In genomic region chr9:107553541-107554318, GRCm38 (mm10) we compare ENCODE assay signal across 8 mouse cellular contexts. TPM values are rescaled to one million over a fixed set of nuclear protein-coding genes. Genes with fewer than 3 reads are reported as not detected.
DNase-seq lines count a peak whose midpoint lies in the region; ATAC-seq and TF ChIP-seq lines count a peak whose summit lies in the region.

No protein-coding gene starts in this region.

- peak overlapping the region; percentile 96 for H3K4me2 ChIP-seq in heart, embryonic 14.5 days (ENCODE audit: low read length)
- peak overlapping the region; percentile 98 for H3K4me2 ChIP-seq in limb, embryonic 14.5 days (replicated peaks; ENCODE audit: low read depth, low read length, severe bottlenecking)
- H3K4me2 ChIP-seq in neural tube, embryonic 14.5 days (ENCODE audit: low read depth, low read length): peak overlapping the region; percentile 96

- H3K27me3 ChIP-seq in heart, embryonic 14.5 days (ENCODE audit: control insufficient read depth, insufficient read depth, low read length): peaks cover 12% of the 10 kb centered on the region
- H3K27me3 ChIP-seq in limb, embryonic 14.5 days (ENCODE audit: control insufficient read depth, insufficient read depth, low read length): no peaks in the 10 kb centered on the region
- peaks cover 24% of the 10 kb centered on the region for H3K27me3 ChIP-seq in neural tube, embryonic 14.5 days (ENCODE audit: control insufficient read depth, insufficient read depth, low read length)

- peaks cover 19% of the 10 kb centered on the region for H3K4me1 ChIP-seq in lung, adult 2 months (ENCODE audit: control insufficient read depth, insufficient read depth, low read length)
- peaks cover 12% of the 10 kb centered on the region for H3K4me1 ChIP-seq in brown adipose tissue, adult 24 weeks (ENCODE audit: control insufficient read depth, insufficient read depth, insufficient read length, low read length)
- peaks cover 22 to 43% of the 10 kb centered on the region in 2 experiments for H3K4me1 ChIP-seq in heart, embryonic 14.5 days (ENCODE audit: control insufficient read depth in 2 of 2, insufficient read depth in 2 of 2, low read length in 2 of 2)
- H3K4me1 ChIP-seq in limb, embryonic 14.5 days (ENCODE audit: control insufficient read depth, insufficient read depth, low read length): peaks cover 44% of the 10 kb centered on the region
- H3K4me1 ChIP-seq in neural tube, embryonic 14.5 days (ENCODE audit: control insufficient read depth, insufficient read depth, low read length): peaks cover 17% of the 10 kb centered on the region

- TF ChIP-seq POLR2A in lung, adult 2 months (IDR thresholded peaks at IDR 0.05; ENCODE audit: borderline replicate concordance, extremely low read depth, low read depth, low read length): no peak
- TF ChIP-seq POLR2A in limb, embryonic 14.5 days (IDR thresholded peaks at IDR 0.05; ENCODE audit: borderline replicate concordance, extremely low read depth, insufficient read depth, insufficient read length): no peak

- peak overlapping the region; percentile 54 for H3K4me3 ChIP-seq in lung, adult 2 months (replicated peaks; ENCODE audit: extremely low read depth, low read depth, low read length)
- peak overlapping the region; percentile 55 for H3K4me3 ChIP-seq in brown adipose tissue, adult 24 weeks (ENCODE audit: insufficient read depth, low read depth, low read length)
- H3K4me3 ChIP-seq in heart, embryonic 14.5 days (ENCODE audit: control insufficient read depth in 1 of 2, insufficient read depth in 1 of 2, low read depth in 1 of 2, low read length in 2 of 2): peak overlapping the region; percentile 59 to 79
- H3K4me3 ChIP-seq in limb, embryonic 14.5 days (replicated peaks; ENCODE audit: low read length): peak overlapping the region; percentile 85
- H3K4me3 ChIP-seq in neural tube, embryonic 14.5 days (ENCODE audit: low read depth, low read length): peak overlapping the region; percentile 72

- H3K36me3 ChIP-seq in heart, embryonic 14.5 days (ENCODE audit: control insufficient read depth, insufficient read depth, low read length): peaks cover 24% of the 10 kb centered on the region
- H3K36me3 ChIP-seq in limb, embryonic 14.5 days (ENCODE audit: control insufficient read depth, insufficient read depth, low read length): peaks cover 29% of the 10 kb centered on the region
- peaks cover 12% of the 10 kb centered on the region for H3K36me3 ChIP-seq in neural tube, embryonic 14.5 days (ENCODE audit: control insufficient read depth, insufficient read depth, low read length)

- DNase-seq in lung, adult 2 months: peak; percentile 53
- no peak for DNase-seq in lung, postnatal 36 days
- DNase-seq in limb, embryonic 14.5 days (ENCODE audit: low spot score): no peak
- no peak for DNase-seq in urinary bladder, postnatal 10 days (ENCODE audit: low spot score)
- DNase-seq in right cerebral cortex, postnatal 4 days: no peak

- 7% methylated on average over 37 of the region's 37 CpGs for WGBS in lung, adult 2 months
- WGBS in heart, embryonic 14.5 days: 9% methylated on average over 36 of the region's 37 CpGs
- 7% methylated on average over 37 of the region's 37 CpGs for WGBS in limb, embryonic 14.5 days
- WGBS in neural tube, embryonic 14.5 days: 3% methylated on average over 37 of the region's 37 CpGs

- TF ChIP-seq CTCF in lung, adult 2 months (IDR thresholded peaks at IDR 0.05; ENCODE audit: insufficient read depth, low read length): no peak

- ATAC-seq in heart, embryonic 14.5 days (ENCODE audit: insufficient number of reproducible peaks, insufficient read depth, low FRiP score, low read depth): peak; percentile 22
- ATAC-seq in limb, embryonic 14.5 days (ENCODE audit: low FRiP score, low read depth): peak; percentile 18
- ATAC-seq in neural tube, embryonic 14.5 days (ENCODE audit: low read depth): peak; percentile 78

- H3K9me3 ChIP-seq in heart, embryonic 14.5 days (ENCODE audit: control insufficient read depth, low read length): no peaks in the 10 kb centered on the region
- H3K9me3 ChIP-seq in limb, embryonic 14.5 days (ENCODE audit: control insufficient read depth, low read length): no peaks in the 10 kb centered on the region
- no peaks in the 10 kb centered on the region for H3K9me3 ChIP-seq in neural tube, embryonic 14.5 days (ENCODE audit: control insufficient read depth, low read length)

- H3K27ac ChIP-seq in brown adipose tissue, adult 24 weeks (replicated peaks; ENCODE audit: low read depth, low read length): peak overlapping the region; percentile 49
- peak overlapping the region; percentile 61 to 80 for H3K27ac ChIP-seq in heart, embryonic 14.5 days (replicated peaks in 1 of 2; ENCODE audit: control insufficient read depth in 1 of 2, insufficient read depth in 1 of 2, low read depth in 2 of 2, low read length in 2 of 2)
- H3K27ac ChIP-seq in limb, embryonic 14.5 days (replicated peaks; ENCODE audit: low read depth, low read length): peak overlapping the region; percentile 79
- peak overlapping the region; percentile 81 for H3K27ac ChIP-seq in neural tube, embryonic 14.5 days (ENCODE audit: low read depth, low read length)

- H3K9ac ChIP-seq in heart, embryonic 14.5 days (ENCODE audit: low read length): peak overlapping the region; percentile 82
- peak overlapping the region; percentile 60 for H3K9ac ChIP-seq in limb, embryonic 14.5 days (ENCODE audit: low read depth, low read length, severe bottlenecking)
- peak overlapping the region; percentile 72 for H3K9ac ChIP-seq in neural tube, embryonic 14.5 days (replicated peaks; ENCODE audit: low read depth, low read length)

RNA-seq across cellular contexts. Expression of gene Rassf1, which starts 2.4 kb away (rescaled TPM):
- 43.7 and 45.5 TPM in 2 replicates for polyA plus RNA-seq in lung, adult 2 months (2012; rRNA removed)
- polyA plus RNA-seq in brown adipose tissue, adult 24 weeks (2012; ENCODE audit: insufficient read depth, insufficient read length, missing spikeins): 10.9 and 15.2 TPM in 2 replicates
- polyA plus RNA-seq in heart, embryonic 14.5 days (2014; fragmentation: Nextera tagmentation; extraction: Ambion mirVana): 42.5 and 47.7 TPM in 2 replicates
- 74.7 and 78.4 TPM in 2 replicates for polyA plus RNA-seq in limb, embryonic 14.5 days (2012; rRNA removed)
- 67.6 and 73.2 TPM in 2 replicates for polyA plus RNA-seq in limb, embryonic 14.5 days (2014; fragmentation: Nextera tagmentation; extraction: Ambion mirVana)
- 34.1 and 34.9 TPM in 2 replicates for polyA plus RNA-seq in neural tube, embryonic 14.5 days (2014; fragmentation: Nextera tagmentation; extraction: Ambion mirVana)

RNA-seq across cellular contexts. Expression of gene Zmynd10, which starts 6.6 kb away (rescaled TPM):
- polyA plus RNA-seq in lung, adult 2 months (2012; rRNA removed): 12.8 and 13.2 TPM in 2 replicates
- not detected in 2 replicates for polyA plus RNA-seq in brown adipose tissue, adult 24 weeks (2012; ENCODE audit: insufficient read depth, insufficient read length, missing spikeins)
- polyA plus RNA-seq in heart, embryonic 14.5 days (2014; fragmentation: Nextera tagmentation; extraction: Ambion mirVana): 0.27 TPM in 1 of 2 replicates, not detected in the other
- 0.76 and 1.4 TPM in 2 replicates for polyA plus RNA-seq in limb, embryonic 14.5 days (2012; rRNA removed)
- polyA plus RNA-seq in limb, embryonic 14.5 days (2014; fragmentation: Nextera tagmentation; extraction: Ambion mirVana): 1.2 TPM in 1 of 2 replicates, not detected in the other
- polyA plus RNA-seq in neural tube, embryonic 14.5 days (2014; fragmentation: Nextera tagmentation; extraction: Ambion mirVana): 1.2 and 2.0 TPM in 2 replicates

RNA-seq across cellular contexts. Expression of gene Tusc2, which starts 9.3 kb away (rescaled TPM):
- polyA plus RNA-seq in lung, adult 2 months (2012; rRNA removed): 46.0 and 46.7 TPM in 2 replicates
- polyA plus RNA-seq in brown adipose tissue, adult 24 weeks (2012; ENCODE audit: insufficient read depth, insufficient read length, missing spikeins): 31.2 and 49.0 TPM in 2 replicates
- 49.0 and 53.0 TPM in 2 replicates for polyA plus RNA-seq in heart, embryonic 14.5 days (2014; fragmentation: Nextera tagmentation; extraction: Ambion mirVana)
- polyA plus RNA-seq in limb, embryonic 14.5 days (2012; rRNA removed): 35.8 and 43.3 TPM in 2 replicates
- 42.1 and 43.0 TPM in 2 replicates for polyA plus RNA-seq in limb, embryonic 14.5 days (2014; fragmentation: Nextera tagmentation; extraction: Ambion mirVana)
- polyA plus RNA-seq in neural tube, embryonic 14.5 days (2014; fragmentation: Nextera tagmentation; extraction: Ambion mirVana): 111 and 126 TPM in 2 replicates

RNA-seq across cellular contexts. Expression of gene Nprl2, which starts 11.7 kb away (rescaled TPM):
- 24.8 and 31.3 TPM in 2 replicates for polyA plus RNA-seq in lung, adult 2 months (2012; rRNA removed)
- polyA plus RNA-seq in brown adipose tissue, adult 24 weeks (2012; ENCODE audit: insufficient read depth, insufficient read length, missing spikeins): 19.2 and 22.5 TPM in 2 replicates
- polyA plus RNA-seq in heart, embryonic 14.5 days (2014; fragmentation: Nextera tagmentation; extraction: Ambion mirVana): 28.4 and 31.6 TPM in 2 replicates
- 52.7 and 59.2 TPM in 2 replicates for polyA plus RNA-seq in limb, embryonic 14.5 days (2012; rRNA removed)
- 37.6 and 38.6 TPM in 2 replicates for polyA plus RNA-seq in limb, embryonic 14.5 days (2014; fragmentation: Nextera tagmentation; extraction: Ambion mirVana)
- 71.5 and 74.9 TPM in 2 replicates for polyA plus RNA-seq in neural tube, embryonic 14.5 days (2014; fragmentation: Nextera tagmentation; extraction: Ambion mirVana)

RNA-seq across cellular contexts. Expression of gene Cyb561d2, which starts 11.7 kb away (rescaled TPM):
- 35.6 and 37.1 TPM in 2 replicates for polyA plus RNA-seq in lung, adult 2 months (2012; rRNA removed)
- polyA plus RNA-seq in brown adipose tissue, adult 24 weeks (2012; ENCODE audit: insufficient read depth, insufficient read length, missing spikeins): 6.1 and 6.3 TPM in 2 replicates
- polyA plus RNA-seq in heart, embryonic 14.5 days (2014; fragmentation: Nextera tagmentation; extraction: Ambion mirVana): 17.6 and 22.8 TPM in 2 replicates
- polyA plus RNA-seq in limb, embryonic 14.5 days (2012; rRNA removed): 19.8 and 27.2 TPM in 2 replicates
- 21.4 and 25.9 TPM in 2 replicates for polyA plus RNA-seq in limb, embryonic 14.5 days (2014; fragmentation: Nextera tagmentation; extraction: Ambion mirVana)
- 42.2 and 46.7 TPM in 2 replicates for polyA plus RNA-seq in neural tube, embryonic 14.5 days (2014; fragmentation: Nextera tagmentation; extraction: Ambion mirVana)

Comparison
In these comparisons a context has a peak if more than half of its experiments do, and no peak if none do; other contexts are left out.
1. ATAC-seq: peak in every context shown above with its lines; median percentile 78 in neural tube, embryonic 14.5 days; 22 in heart, embryonic 14.5 days; 18 in limb, embryonic 14.5 days.